Mouse (Mus musculus) kidney, adult 2 months (tissue): ENCODE measurements around the gene Coa6.

Experiments used
- CTCF ChIP-seq: fragments of 200-500 bp; conservative IDR thresholded peaks from 2 replicates; pipeline ENCODE4 v1.5.1; 2011; ENCODE audit warnings: low read depth, mild to moderate bottlenecking, control low read depth, low read length, moderate library complexity, mixed read lengths; ENCODE audit not compliant: insufficient read depth, insufficient read length
- POLR2A ChIP-seq: fragments of 200-500 bp; IDR thresholded peaks from one replicate; pipeline ENCODE4 v1.6.1; 2011; ENCODE audit warnings: low read depth, low read length, control low read depth

DNA sequence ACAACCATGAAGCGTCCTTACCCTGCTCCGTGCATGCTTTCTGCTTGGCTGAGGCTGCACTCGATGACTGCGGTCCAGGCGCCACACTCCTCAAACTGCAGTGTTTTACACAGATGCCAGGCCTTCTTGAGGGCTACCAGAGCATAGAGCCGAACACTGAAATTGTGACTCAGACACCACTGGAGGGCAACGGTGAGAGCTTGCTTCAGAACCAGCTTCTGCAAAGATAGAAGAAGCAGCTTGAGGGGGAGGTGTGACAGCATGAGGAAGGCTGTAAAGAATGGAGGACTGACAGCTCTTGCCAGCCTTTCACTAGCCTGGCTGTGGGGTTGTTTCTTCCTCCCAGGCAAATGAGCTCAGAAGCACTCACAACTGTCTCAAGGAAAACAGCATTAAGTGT is 11.5 kb downstream of the Coa6 start:
- TF ChIP-seq CTCF (no peak), POLR2A (no peak)
